Mouse (Mus musculus) bone marrow, adult 2 months (tissue): ENCODE data around the gene Vdac1. TPM values are rescaled to one million over a fixed set of nuclear protein-coding genes. Genes with fewer than 3 reads are reported as not detected.
A peak's percentile ranks its signal among the peaks of the same experiment; 100 is the strongest.

Source experiments
- H3K27ac ChIP-seq: fragments of 200-500 bp; 2 replicates; pipeline ENCODE4 v1.5.1; 2012; ENCODE audit warnings: low read depth, mild to moderate bottlenecking, control low read depth, inconsistent platforms, low read length; ENCODE audit not compliant: control insufficient read depth, poor library complexity, insufficient read depth
- H3K4me1 ChIP-seq: fragments of 200-500 bp; 2 replicates; pipeline ENCODE4 v1.6.1; 2011; ENCODE audit warnings: low read length; ENCODE audit not compliant: control insufficient read depth, insufficient read depth
- H3K4me3 ChIP-seq: fragments of 200-500 bp; replicated peaks from 2 replicates; pipeline ENCODE3; 2011; ENCODE audit warnings: mild to moderate bottlenecking, low read depth, low read length, control low read depth; ENCODE audit not compliant: control insufficient read depth
- CTCF ChIP-seq: fragments of 200-500 bp; IDR thresholded peaks from 2 replicates; pipeline ENCODE4 v1.5.1; 2011; ENCODE audit warnings: low read length, control low read depth; ENCODE audit not compliant: control insufficient read depth, insufficient read depth
- POLR2A ChIP-seq: fragments of 200-500 bp; IDR thresholded peaks from 2 replicates; pipeline ENCODE4 v1.6.1; 2011; ENCODE audit warnings: low read depth, mild to moderate bottlenecking, control low read depth, low read length, borderline replicate concordance; ENCODE audit not compliant: control insufficient read depth
- WGBS: fragments of 180-500 bp; shearing (Covaris S2); methylation state at CpG from one replicate; pipeline ENCODE4 v1.1.7; 2018; 5-methylcytosine and 5-hydroxymethylcytosine counted together
- polyA plus RNA-seq: library from polyadenylated mRNA; stranded (reverse); fragments of >200 nt; gene quantifications from 2 replicates; pipeline ENCODE4 v1.2.4, GENCODE M21; 2011; ENCODE audit warnings: low replicate concordance; ENCODE audit not compliant: missing spikeins, insufficient read depth, insufficient read length

The Vdac1 gene
- polyA plus RNA-seq, 1 experiment, result 89.4 TPM

GRCm38 (mm10) chr11:52389933-52390332 lies 29.3 kb downstream of the Vdac1 start:
- WGBS, result 77% methylated on average over 7 of the region's 7 CpGs
- Histone ChIP-seq H3K4me1 (peaks cover 5% of the 10 kb centered on the region), H3K4me3 (no peak overlapping the region), H3K27ac (peak overlapping the region; percentile 54)
- TF ChIP-seq POLR2A (no peak), CTCF (no peak)

DNA sequence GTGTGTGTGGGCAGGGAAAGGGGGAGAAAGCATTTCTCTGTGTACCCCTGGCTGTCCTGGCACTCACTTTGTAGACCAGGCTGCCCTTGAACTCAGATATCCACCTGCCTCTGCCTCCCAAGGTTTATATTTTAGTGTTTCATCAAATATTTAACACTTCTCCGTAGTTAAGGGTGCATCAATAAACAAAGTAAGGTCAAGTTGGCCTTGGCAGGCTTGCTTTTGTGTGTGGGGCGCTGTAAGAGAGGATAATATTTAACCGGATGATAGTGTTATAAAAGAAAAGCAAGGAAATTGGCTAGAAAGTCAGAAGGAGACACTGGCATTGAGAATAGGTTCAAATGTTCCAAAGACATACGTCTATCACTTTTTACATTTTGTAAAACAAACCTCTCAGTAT lies 33.8 kb downstream of the Vdac1 start:
- WGBS, result 81% methylated on average over 4 of the region's 4 CpGs
- peaks cover 3% of the 10 kb centered on the region for H3K4me1 ChIP-seq

GRCm38 (mm10) chr11:52395343-52395742 lies 34.7 kb downstream of the Vdac1 start:
- WGBS, result 53% methylated on average over 4 of the region's 4 CpGs
- Histone ChIP-seq H3K4me3 (no peak overlapping the region), H3K27ac (no peak overlapping the region)

More for the DNA sequence above, 33.8 kb downstream of the Vdac1 start:
- TF ChIP-seq CTCF (no peak), POLR2A (no peak)
- Histone ChIP-seq H3K4me3 (no peak overlapping the region), H3K27ac (no peak overlapping the region)

DNA sequence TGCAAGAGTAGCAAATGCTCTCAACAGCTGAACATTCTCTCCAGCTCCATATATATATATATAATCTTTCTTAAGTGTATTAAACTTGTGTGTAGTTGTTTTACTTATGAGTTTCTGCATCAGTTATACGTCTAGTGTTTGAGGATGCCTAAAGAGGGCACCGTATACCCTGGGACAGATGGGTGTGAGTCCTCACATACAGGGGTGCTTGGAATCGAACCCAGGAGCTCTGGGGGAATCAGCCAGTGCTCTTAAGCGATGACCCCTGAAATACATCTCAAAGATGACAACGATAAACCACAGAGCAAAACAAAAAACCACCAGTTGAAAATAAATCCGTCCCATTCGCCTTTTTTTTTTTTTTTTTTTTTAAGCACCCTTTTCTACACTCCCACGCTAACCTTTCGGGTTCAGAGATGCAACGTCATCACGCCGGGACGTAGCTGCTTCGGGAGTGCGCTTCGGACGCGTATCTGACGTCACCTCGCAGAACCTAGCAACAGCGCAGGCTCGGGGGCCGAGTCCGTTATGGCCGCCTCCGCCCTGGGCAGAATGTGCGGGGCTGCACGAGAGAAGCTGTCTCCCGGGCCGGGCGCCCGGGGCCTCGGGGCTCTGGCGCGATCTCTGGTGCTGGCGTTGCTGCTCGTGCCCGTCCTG lies 35.4 kb downstream of the Vdac1 start, which contains the start of gene 9530068E07Rik:
9530068E07Rik (plus strand) TSS at position 489 of the 657 bp plus-strand sequence.
- H3K4me3 ChIP-seq, result peak within 1 kb of the TSS; percentile 88
- peaks cover 1% of the 10 kb centered on the region for H3K4me1 ChIP-seq
- WGBS, result 1% methylated on average over 38 of the region's 38 CpGs
- TF ChIP-seq POLR2A (peak; percentile 87), CTCF (no peak)
- peak within 1 kb of the TSS; percentile 81 for H3K27ac ChIP-seq

More at GRCm38 (mm10) chr11:52395343-52395742, 34.7 kb downstream of the Vdac1 start:
- peak; percentile 10; the same call in 1 of the 2 replicates for TF ChIP-seq CTCF
- no peak for TF ChIP-seq POLR2A
- peaks cover 1% of the 10 kb centered on the region for H3K4me1 ChIP-seq

- 1% methylated on average over 33 of the region's 33 CpGs for WGBS
- TF ChIP-seq POLR2A (no peak), CTCF (no peak)
- peak overlapping the region; percentile 81 for H3K27ac ChIP-seq
- peaks cover 1% of the 10 kb centered on the region for H3K4me1 ChIP-seq
- H3K4me3 ChIP-seq, result peak overlapping the region; percentile 88
Measured at GRCm38 (mm10) chr11:52396597-52397188, 36.0 kb downstream of the Vdac1 start.

- peaks cover 1% of the 10 kb centered on the region for H3K4me1 ChIP-seq
- WGBS, result 61% methylated on average over 4 of the region's 4 CpGs
- TF ChIP-seq POLR2A (no peak), CTCF (no peak)
- H3K27ac ChIP-seq, result peak overlapping the region; percentile 81; the same call in 1 of the 2 replicates
- peak overlapping the region; percentile 88 for H3K4me3 ChIP-seq
Measured at GRCm38 (mm10) chr11:52397385-52397987, 36.8 kb downstream of the Vdac1 start.

GRCm38 (mm10) chr11:52401476-52401875 lies 40.8 kb downstream of the Vdac1 start:
- H3K27ac ChIP-seq, result no peak overlapping the region
- no peak for TF ChIP-seq POLR2A
- no peak for TF ChIP-seq CTCF
- no peak overlapping the region for H3K4me3 ChIP-seq
- WGBS, result 60% methylated on average over 2 of the region's 2 CpGs
- H3K4me1 ChIP-seq, result peaks cover 1% of the 10 kb centered on the region

- WGBS, result 84% methylated on average over 1 of the region's 1 CpGs
- Histone ChIP-seq H3K27ac (no peak overlapping the region), H3K4me3 (no peak overlapping the region), H3K4me1 (peaks cover 1% of the 10 kb centered on the region)
- TF ChIP-seq POLR2A (no peak), CTCF (no peak)
Measured at GRCm38 (mm10) chr11:52402566-52402965, 41.9 kb downstream of the Vdac1 start.
